Mouse (Mus musculus) B cell, adult 67 days (primary cell): Measurements from ENCODE around the gene Trip6. TPM values are rescaled to one million over a fixed set of nuclear protein-coding genes. Genes with fewer than 3 reads are reported as not detected.

Source experiments
- total RNA-seq, 2 experiments: library from RNA; stranded (reverse); gene quantifications; 4 replicates each; pipeline ENCODE4 v1.2.4; 2023

Gene Trip6
- 10 to 100 TPM in 1 of 2 experiments, 1 to 10 TPM in 1; 7.3 to 10.4 TPM for total RNA-seq

GRCm38 (mm10) chr5:137314193-137315083, at the start of gene Trip6:
TSS of gene Trip6 (minus strand) at chr5:137314404.

GRCm38 (mm10) chr5:137349384-137350204, 35.4 kb upstream of the Trip6 start, which contains the start of gene Ephb4:
TSS of gene Ephb4 (plus strand) at chr5:137350109.

GRCm38 (mm10) chr5:137333512-137334174, 19.4 kb upstream of the Trip6 start, which contains the start of gene Slc12a9:
TSS of gene Slc12a9 (minus strand) at chr5:137333597.

GRCm38 (mm10) chr5:137307071-137307912, 6.9 kb downstream of the Trip6 start, which contains the start of gene Srrt:
TSS of gene Srrt (minus strand) at chr5:137307674.

GRCm38 (mm10) chr5:137293839-137294743, 20.1 kb downstream of the Trip6 start, which contains the start of gene Ufsp1:
TSS of gene Ufsp1 (plus strand) at chr5:137294629.

GRCm38 (mm10) chr5:137287032-137287952, 26.9 kb downstream of the Trip6 start, which contains the start of gene Ache:
TSS of gene Ache (plus strand) at chr5:137287519.

Other genes starting within 250 kb of the Trip6 start
- not detected for gene Serpine1, start 242.1 kb downstream of the Trip6 start, total RNA-seq
- gene Trim56, start 198.2 kb downstream of the Trip6 start, total RNA-seq = 10 to 100 TPM; 71.9 to 92.3 TPM
- not detected for gene Muc3, start 165.1 kb downstream of the Trip6 start, total RNA-seq
- 10 to 100 TPM; 15.7 to 16.2 TPM for gene Muc3a, start 102.0 kb downstream of the Trip6 start, total RNA-seq
- under 1 TPM in 1 of 2 experiments, not detected in 1; 0.23 TPM for gene Ache, start 26.9 kb downstream of the Trip6 start, total RNA-seq
- 1 to 10 TPM; 1.5 to 1.6 TPM for gene Ufsp1, start 19.8 kb downstream of the Trip6 start, total RNA-seq
- 100 to 1,000 TPM; 445 to 469 TPM for gene Srrt, start 6.7 kb downstream of the Trip6 start, total RNA-seq
- 10 to 100 TPM; 23.7 to 28.5 TPM for gene Slc12a9, start 19.2 kb upstream of the Trip6 start, total RNA-seq
- not detected for gene Ephb4, start 35.7 kb upstream of the Trip6 start, total RNA-seq
- not detected for gene Zan, start 162.7 kb upstream of the Trip6 start, total RNA-seq
- 10 to 100 TPM; 24.3 to 29.7 TPM for gene Pop7, start 188.1 kb upstream of the Trip6 start, total RNA-seq
- 100 to 1,000 TPM; 123 to 130 TPM for gene Gigyf1, start 204.1 kb upstream of the Trip6 start, total RNA-seq
- gene Epo, start 218.8 kb upstream of the Trip6 start, total RNA-seq = not detected
- 100 to 1,000 TPM; 426 to 449 TPM for gene Gnb2, start 219.1 kb upstream of the Trip6 start, total RNA-seq
- not detected for gene Actl6b, start 239.1 kb upstream of the Trip6 start, total RNA-seq